In the genomic region with DNA sequence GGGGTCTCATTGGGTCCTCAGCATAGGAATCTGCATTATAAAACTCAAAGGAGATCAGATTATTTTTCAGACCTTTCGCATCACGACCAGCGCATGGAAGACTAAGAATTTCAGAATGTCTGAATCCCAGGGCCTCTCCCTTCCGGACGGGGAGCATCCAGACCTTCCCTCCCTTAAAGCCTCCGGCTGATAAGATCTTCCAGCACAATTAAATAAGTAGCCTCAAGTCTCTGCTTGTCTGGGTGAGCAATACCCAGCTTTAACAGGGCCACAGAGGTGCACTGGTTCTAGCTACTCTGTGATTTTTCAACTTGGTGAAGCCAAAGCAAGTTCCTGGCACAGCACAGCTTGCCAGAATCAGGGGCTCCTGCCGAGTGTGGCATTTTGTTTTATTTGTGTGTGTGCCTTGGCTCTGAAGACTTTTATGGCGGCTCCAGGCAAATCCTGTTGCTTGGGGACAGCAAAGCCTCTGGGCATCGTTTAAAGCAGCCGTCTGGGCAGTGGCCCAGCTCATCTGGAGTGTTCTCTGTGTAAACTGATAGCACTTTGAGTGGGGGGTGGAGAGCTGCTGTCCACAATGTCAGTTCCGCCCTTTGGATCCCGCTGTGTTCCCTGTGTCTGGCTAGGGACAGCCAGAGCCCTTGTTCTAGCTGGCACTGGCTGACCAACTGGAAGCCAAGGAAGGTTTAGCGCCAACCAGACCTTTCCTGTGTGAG, we compare ENCODE assay signal across 8 mouse cellular contexts. TPM values are rescaled to one million over a fixed set of nuclear protein-coding genes. Genes with fewer than 3 reads are reported as not detected.
DNase-seq lines count a peak whose midpoint lies in the region; ATAC-seq and TF ChIP-seq lines count a peak whose summit lies in the region.

No protein-coding gene starts in this region.

- H3K4me2 ChIP-seq in forebrain, embryonic 12.5 days, result peak overlapping the region; percentile 10
- H3K4me2 ChIP-seq in heart, embryonic 16.5 days (ENCODE audit: low read depth, low read length), result peak overlapping the region; percentile 77
- H3K4me2 ChIP-seq in liver, embryonic 14.5 days (ENCODE audit: low read depth), result peak overlapping the region; percentile 61
- H3K4me2 ChIP-seq in neural tube, embryonic 14.5 days (ENCODE audit: low read depth, low read length), result peak overlapping the region; percentile 17; the same call in 1 of the 2 replicates

- no peaks in the 10 kb centered on the region for H3K27me3 ChIP-seq in thymus, adult 2 months (ENCODE audit: control insufficient read depth, insufficient read depth, low read length)
- no peaks in the 10 kb centered on the region for H3K27me3 ChIP-seq in forebrain, embryonic 12.5 days
- no peaks in the 10 kb centered on the region for H3K27me3 ChIP-seq in heart, embryonic 16.5 days (ENCODE audit: control insufficient read depth, insufficient read depth, low read length)
- no peaks in the 10 kb centered on the region for H3K27me3 ChIP-seq in liver, embryonic 14.5 days (ENCODE audit: control insufficient read depth, insufficient read depth, low read length)
- no peaks in the 10 kb centered on the region for H3K27me3 ChIP-seq in neural tube, embryonic 14.5 days (ENCODE audit: control insufficient read depth, insufficient read depth, low read length)

- H3K36me3 ChIP-seq in thymus, adult 2 months (ENCODE audit: control insufficient read depth, insufficient read depth, low read length), result 0 out of 2 replicates have a peak, but pooled peaks cover 3% of the 10 kb centered on the region
- no peaks in the 10 kb centered on the region for H3K36me3 ChIP-seq in forebrain, embryonic 12.5 days (replicated peaks)
- no peaks in the 10 kb centered on the region for H3K36me3 ChIP-seq in heart, embryonic 16.5 days (ENCODE audit: control insufficient read depth, insufficient read depth)
- no peaks in the 10 kb centered on the region for H3K36me3 ChIP-seq in liver, embryonic 14.5 days (replicated peaks; ENCODE audit: control insufficient read depth, insufficient read depth, low read depth)
- no peaks in the 10 kb centered on the region for H3K36me3 ChIP-seq in neural tube, embryonic 14.5 days (ENCODE audit: control insufficient read depth, insufficient read depth, low read length)

- H3K9me3 ChIP-seq in forebrain, embryonic 12.5 days, result no peaks in the 10 kb centered on the region
- no peaks in the 10 kb centered on the region for H3K9me3 ChIP-seq in heart, embryonic 16.5 days (replicated peaks; ENCODE audit: control insufficient read depth, low read length)
- H3K9me3 ChIP-seq in liver, embryonic 14.5 days (ENCODE audit: control insufficient read depth, low read length), result no peaks in the 10 kb centered on the region
- no peaks in the 10 kb centered on the region for H3K9me3 ChIP-seq in neural tube, embryonic 14.5 days (ENCODE audit: control insufficient read depth, low read length)

- no peak for TF ChIP-seq CTCF in thymus, adult 2 months (IDR thresholded peaks at IDR 0.05; ENCODE audit: borderline replicate concordance, control insufficient read depth, extremely low read depth, insufficient read depth, low read length, poor library complexity)
- no peak for TF ChIP-seq CTCF in liver, embryonic 14.5 days (IDR thresholded peaks at IDR 0.05; ENCODE audit: low read depth)

- no peak for ATAC-seq in forebrain, embryonic 12.5 days (ENCODE audit: low FRiP score)
- peak; percentile 92 for ATAC-seq in heart, embryonic 16.5 days (replicated peaks; ENCODE audit: extremely low read depth, insufficient read depth, low FRiP score)
- ATAC-seq in liver, embryonic 14.5 days (ENCODE audit: insufficient read depth), result no peak
- peak; percentile 89 for ATAC-seq in neural tube, embryonic 14.5 days (ENCODE audit: low read depth)

- DNase-seq in thymus, adult 18-20 months, result peak; percentile 8 to 9
- DNase-seq in thymus, adult 2 months, result no peak
- peak; percentile 18 to 41 for DNase-seq in kidney, postnatal 36 days
- no peak for DNase-seq in liver, embryonic 14.5 days (ENCODE audit: low read depth in 3 of 3, low spot score in 3 of 3)
- DNase-seq in yolk sac, embryonic 10.5 days (ENCODE audit: low spot score), result no peak

- no peak overlapping the region for H3K9ac ChIP-seq in forebrain, embryonic 12.5 days
- peak overlapping the region; percentile 57 for H3K9ac ChIP-seq in heart, embryonic 16.5 days (ENCODE audit: low read length)
- no peak overlapping the region for H3K9ac ChIP-seq in liver, embryonic 14.5 days (replicated peaks)
- H3K9ac ChIP-seq in neural tube, embryonic 14.5 days (replicated peaks; ENCODE audit: low read depth, low read length), result no peak overlapping the region

- no peak overlapping the region for H3K27ac ChIP-seq in thymus, adult 2 months (ENCODE audit: control insufficient read depth, insufficient read depth, low read length)
- H3K27ac ChIP-seq in forebrain, embryonic 12.5 days, result no peak overlapping the region
- H3K27ac ChIP-seq in heart, embryonic 16.5 days (ENCODE audit: low read length), result peak overlapping the region; percentile 80
- H3K27ac ChIP-seq in liver, embryonic 14.5 days, result no peak overlapping the region
- H3K27ac ChIP-seq in neural tube, embryonic 14.5 days (ENCODE audit: low read depth, low read length), result no peak overlapping the region

- no peak overlapping the region for H3K4me3 ChIP-seq in thymus, adult 2 months (ENCODE audit: control insufficient read depth, insufficient read depth, low read length)
- no peak overlapping the region for H3K4me3 ChIP-seq in forebrain, embryonic 12.5 days (replicated peaks)
- peak overlapping the region; percentile 49 for H3K4me3 ChIP-seq in heart, embryonic 16.5 days (ENCODE audit: low read length)
- peak overlapping the region; percentile 29 to 38; a peak in 3 of 4 replicates for H3K4me3 ChIP-seq in liver, embryonic 14.5 days (ENCODE audit: insufficient read depth in 1 of 2, low read depth in 2 of 2, low read length in 2 of 2)
- H3K4me3 ChIP-seq in neural tube, embryonic 14.5 days (ENCODE audit: low read depth, low read length), result no peak overlapping the region

- peaks cover 4% of the 10 kb centered on the region; the same call in 1 of the 2 replicates for H3K4me1 ChIP-seq in thymus, adult 2 months (replicated peaks; ENCODE audit: control insufficient read depth, insufficient read depth, low read length)
- H3K4me1 ChIP-seq in forebrain, embryonic 12.5 days, result peaks cover 10% of the 10 kb centered on the region; the same call in 1 of the 2 replicates
- peaks cover 29% of the 10 kb centered on the region for H3K4me1 ChIP-seq in heart, embryonic 16.5 days (ENCODE audit: control insufficient read depth, insufficient read depth, low read length)
- peaks cover 10 to 27% of the 10 kb centered on the region in 2 experiments for H3K4me1 ChIP-seq in liver, embryonic 14.5 days (replicated peaks; ENCODE audit: control insufficient read depth in 2 of 2, insufficient read depth in 2 of 2, low read length in 1 of 2)
- no peaks in the 10 kb centered on the region for H3K4me1 ChIP-seq in neural tube, embryonic 14.5 days (ENCODE audit: control insufficient read depth, insufficient read depth, low read length)

- no peak for TF ChIP-seq EP300 in liver, embryonic 14.5 days (IDR thresholded peaks at IDR 0.05; ENCODE audit: low read depth)

- TF ChIP-seq POLR2A in thymus, adult 2 months (IDR thresholded peaks at IDR 0.05; ENCODE audit: control insufficient read depth, extremely low read depth, insufficient read depth, low read length, poor library complexity), result no peak

- WGBS in thymus, adult 2 months, result 69% methylated on average over 13 of the region's 13 CpGs
- WGBS in forebrain, embryonic 12.5 days, result 39% methylated on average over 13 of the region's 13 CpGs
- whole genome bisulfite sequencing in heart, embryonic 16.5 days, result 17% methylated on average over 13 of the region's 13 CpGs
- WGBS in liver, embryonic 14.5 days (ENCODE audit: insufficient replicate concordance), result 33% methylated on average over 13 of the region's 13 CpGs
- 22% methylated on average over 13 of the region's 13 CpGs for WGBS in neural tube, embryonic 14.5 days

RNA-seq across cellular contexts. Expression of a gene that starts 0.6 kb away (rescaled TPM):
- 2.1 and 2.4 TPM in 2 replicates for polyA plus RNA-seq in thymus, adult 2 months (2012; rRNA removed)
- polyA plus RNA-seq in forebrain, embryonic 12.5 days (2016; fragmentation: Nextera tagmentation; extraction: Ambion mirVana), result 0.10 and 0.12 TPM in 2 replicates
- 0.81 and 0.85 TPM in 2 replicates for polyA plus RNA-seq in heart, embryonic 16.5 days (2015; fragmentation: Nextera tagmentation; extraction: Ambion mirVana)
- 0.16 and 0.17 TPM in 2 replicates for polyA plus RNA-seq in liver, embryonic 14.5 days (2012; rRNA removed)
- 0.18 and 0.32 TPM in 2 replicates for polyA plus RNA-seq in liver, embryonic 14.5 days (2014; fragmentation: Nextera tagmentation; extraction: Ambion mirVana)
- polyA plus RNA-seq in neural tube, embryonic 14.5 days (2014; fragmentation: Nextera tagmentation; extraction: Ambion mirVana), result 0.08 and 0.28 TPM in 2 replicates

RNA-seq across cellular contexts. Expression of a gene that starts 11.6 kb away (rescaled TPM):
- polyA plus RNA-seq in thymus, adult 2 months (2012; rRNA removed), result 17.7 and 18.1 TPM in 2 replicates
- polyA plus RNA-seq in forebrain, embryonic 12.5 days (2016; fragmentation: Nextera tagmentation; extraction: Ambion mirVana), result 25.7 and 27.6 TPM in 2 replicates
- polyA plus RNA-seq in heart, embryonic 16.5 days (2015; fragmentation: Nextera tagmentation; extraction: Ambion mirVana), result 9.8 and 14.0 TPM in 2 replicates
- polyA plus RNA-seq in liver, embryonic 14.5 days (2012; rRNA removed), result 2.7 and 3.4 TPM in 2 replicates
- polyA plus RNA-seq in liver, embryonic 14.5 days (2014; fragmentation: Nextera tagmentation; extraction: Ambion mirVana), result 2.1 and 3.2 TPM in 2 replicates
- 25.7 and 28.8 TPM in 2 replicates for polyA plus RNA-seq in neural tube, embryonic 14.5 days (2014; fragmentation: Nextera tagmentation; extraction: Ambion mirVana)

RNA-seq across cellular contexts. Expression of a gene that starts 34.5 kb away (rescaled TPM):
- polyA plus RNA-seq in thymus, adult 2 months (2012; rRNA removed), result 3.6 and 4.9 TPM in 2 replicates
- polyA plus RNA-seq in forebrain, embryonic 12.5 days (2016; fragmentation: Nextera tagmentation; extraction: Ambion mirVana), result 26.8 and 29.3 TPM in 2 replicates
- polyA plus RNA-seq in heart, embryonic 16.5 days (2015; fragmentation: Nextera tagmentation; extraction: Ambion mirVana), result 15.3 and 17.1 TPM in 2 replicates
- polyA plus RNA-seq in liver, embryonic 14.5 days (2012; rRNA removed), result 3.9 and 6.6 TPM in 2 replicates
- polyA plus RNA-seq in liver, embryonic 14.5 days (2014; fragmentation: Nextera tagmentation; extraction: Ambion mirVana), result 9.5 and 11.1 TPM in 2 replicates
- 1.9 and 2.4 TPM in 2 replicates for polyA plus RNA-seq in neural tube, embryonic 14.5 days (2014; fragmentation: Nextera tagmentation; extraction: Ambion mirVana)

Comparison
In these comparisons a context has a peak if more than half of its experiments do, and no peak if none do; other contexts are left out.
1. DNase-seq: peak in thymus, adult 18-20 months (2 of 2) and kidney, postnatal 36 days (2 of 2); none in thymus, adult 2 months (single experiment), liver, embryonic 14.5 days (0 of 3) and yolk sac, embryonic 10.5 days (single experiment).
2. H3K4me3 ChIP-seq: peak in heart, embryonic 16.5 days (single experiment) and liver, embryonic 14.5 days (2 of 2); none in thymus, adult 2 months (single experiment), forebrain, embryonic 12.5 days (single experiment) and neural tube, embryonic 14.5 days (single experiment).
3. ATAC-seq: peak in heart, embryonic 16.5 days (single experiment) and neural tube, embryonic 14.5 days (single experiment); none in forebrain, embryonic 12.5 days (single experiment) and liver, embryonic 14.5 days (single experiment).
4. H3K4me2 ChIP-seq: peak in every context shown above with its lines; median percentile 77 in heart, embryonic 16.5 days; 61 in liver, embryonic 14.5 days; 17 in neural tube, embryonic 14.5 days; 10 in forebrain, embryonic 12.5 days.